Mouse (Mus musculus) thymus, adult 2 months (tissue): ENCODE results near the gene AL607142.1. TPM values are rescaled to one million over a fixed set of nuclear protein-coding genes. Genes with fewer than 3 reads are reported as not detected.

ENCODE experiments used
- DNase-seq: peaks from one replicate; pipeline ENCODE4 v3.0.0; 2021
- H3K27ac ChIP-seq: fragments of 200-500 bp; 2 replicates; pipeline ENCODE4 v1.5.1; 2012; ENCODE audit warnings: low read length, control low read depth; ENCODE audit not compliant: control insufficient read depth, insufficient read depth
- H3K27me3 ChIP-seq: fragments of 200-500 bp; 2 replicates; pipeline ENCODE4 v1.6.1; 2012; ENCODE audit warnings: mild to moderate bottlenecking, low read length, moderate library complexity, mixed read lengths; ENCODE audit not compliant: control insufficient read depth, insufficient read depth
- H3K36me3 ChIP-seq: fragments of 200-500 bp; 2 replicates; pipeline ENCODE4 v1.6.1; 2012; ENCODE audit warnings: mild to moderate bottlenecking, low read length, moderate library complexity; ENCODE audit not compliant: control insufficient read depth, insufficient read depth
- H3K4me1 ChIP-seq: fragments of 200-500 bp; replicated peaks from 2 replicates; pipeline ENCODE4 v1.6.1; 2012; ENCODE audit warnings: low read length; ENCODE audit not compliant: control insufficient read depth, insufficient read depth
- H3K4me3 ChIP-seq: fragments of 200-500 bp; 2 replicates; pipeline ENCODE4 v1.5.1; 2012; ENCODE audit warnings: mild to moderate bottlenecking, low read length, control low read depth, moderate library complexity; ENCODE audit not compliant: control insufficient read depth, insufficient read depth
- CTCF ChIP-seq: fragments of 200-500 bp; IDR thresholded peaks from 2 replicates; pipeline ENCODE4 v1.5.1; 2012; ENCODE audit warnings: mild to moderate bottlenecking, control low read depth, low read length, moderate library complexity, borderline replicate concordance; ENCODE audit not compliant: control insufficient read depth, poor library complexity, insufficient read depth; ENCODE audit errors: extremely low read depth
- POLR2A ChIP-seq: fragments of 200-500 bp; IDR thresholded peaks from 2 replicates; pipeline ENCODE4 v1.6.1; 2012; ENCODE audit warnings: mild to moderate bottlenecking, low read length, control low read depth, moderate library complexity; ENCODE audit not compliant: control insufficient read depth, poor library complexity, insufficient read depth; ENCODE audit errors: extremely low read depth
- WGBS: fragments of 180-500 bp; shearing (Covaris S2); methylation state at CpG from one replicate; pipeline ENCODE4 v1.1.7; 2018; 5-methylcytosine and 5-hydroxymethylcytosine counted together
- polyA plus RNA-seq: library from polyadenylated mRNA; depleted of rRNA; stranded (reverse); fragments of >200 nt; gene quantifications from 2 replicates; pipeline ENCODE4 v1.2.3, GENCODE M21; 2012

Gene AL607142.1
- polyA plus RNA-seq, 1 experiment: not detected

- DNase-seq: peak; percentile 39
- H3K4me3 ChIP-seq: no peak overlapping the region
- no peak for TF ChIP-seq CTCF
- TF ChIP-seq POLR2A: no peak
- H3K4me1 ChIP-seq: peaks cover 31% of the 10 kb centered on the region
- no peaks in the 10 kb centered on the region for H3K36me3 ChIP-seq
- H3K27me3 ChIP-seq: no peaks in the 10 kb centered on the region
- WGBS: 55% methylated on average over 5 of the region's 5 CpGs
- H3K27ac ChIP-seq: no peak overlapping the region
These were observed 20.2 kb upstream of the AL607142.1 start for GRCm38 (mm10) chr4:120044612-120045011.

- TF ChIP-seq POLR2A: no peak
- no peak for TF ChIP-seq CTCF
- Histone ChIP-seq H3K27ac (no peak overlapping the region), H3K4me1 (peaks cover 29% of the 10 kb centered on the region), H3K27me3 (no peaks in the 10 kb centered on the region), H3K36me3 (no peaks in the 10 kb centered on the region), H3K4me3 (no peak overlapping the region)
- 87% methylated on average over 5 of the region's 5 CpGs for WGBS
- no peak for DNase-seq
These were observed 19.7 kb upstream of the AL607142.1 start for GRCm38 (mm10) chr4:120045131-120045537.

GRCm38 (mm10) chr4:120045871-120046270 is 18.9 kb upstream of the AL607142.1 start:
- Histone ChIP-seq H3K27ac (no peak overlapping the region), H3K4me1 (peaks cover 30% of the 10 kb centered on the region), H3K36me3 (no peaks in the 10 kb centered on the region), H3K27me3 (no peaks in the 10 kb centered on the region), H3K4me3 (no peak overlapping the region)
- DNase-seq: no peak
- TF ChIP-seq POLR2A (no peak), CTCF (no peak)
- 91% methylated on average over 7 of the region's 7 CpGs for WGBS

- TF ChIP-seq CTCF: no peak
- no peak for TF ChIP-seq POLR2A
- DNase-seq: no peak
- H3K36me3 ChIP-seq: no peaks in the 10 kb centered on the region
- peaks cover 33% of the 10 kb centered on the region for H3K4me1 ChIP-seq
- 92% methylated on average over 4 of the region's 4 CpGs for WGBS
- no peak overlapping the region for H3K4me3 ChIP-seq
- no peaks in the 10 kb centered on the region for H3K27me3 ChIP-seq
- no peak overlapping the region for H3K27ac ChIP-seq
These were observed 17.7 kb upstream of the AL607142.1 start for GRCm38 (mm10) chr4:120047060-120047459.

- DNase-seq: no peak
- no peak overlapping the region for H3K4me3 ChIP-seq
- 87% methylated on average over 4 of the region's 4 CpGs for WGBS
- H3K27ac ChIP-seq: no peak overlapping the region
- no peaks in the 10 kb centered on the region for H3K36me3 ChIP-seq
- peaks cover 37% of the 10 kb centered on the region for H3K4me1 ChIP-seq
- TF ChIP-seq CTCF: no peak
- TF ChIP-seq POLR2A: no peak
- no peaks in the 10 kb centered on the region for H3K27me3 ChIP-seq
These were observed 16.5 kb upstream of the AL607142.1 start for GRCm38 (mm10) chr4:120048274-120048673.

- 93% methylated on average over 3 of the region's 3 CpGs for WGBS
- Histone ChIP-seq H3K27me3 (no peaks in the 10 kb centered on the region), H3K36me3 (no peaks in the 10 kb centered on the region), H3K27ac (no peak overlapping the region), H3K4me1 (peaks cover 50% of the 10 kb centered on the region), H3K4me3 (no peak overlapping the region)
- no peak for DNase-seq
- TF ChIP-seq POLR2A (no peak), CTCF (no peak)
These were observed 14.9 kb upstream of the AL607142.1 start for GRCm38 (mm10) chr4:120049857-120050256.

- Histone ChIP-seq H3K27ac (no peak overlapping the region), H3K27me3 (no peaks in the 10 kb centered on the region), H3K4me1 (peaks cover 65% of the 10 kb centered on the region), H3K36me3 (no peaks in the 10 kb centered on the region), H3K4me3 (no peak overlapping the region)
- DNase-seq: no peak
- TF ChIP-seq CTCF: no peak
- TF ChIP-seq POLR2A: no peak
These were observed 12.3 kb upstream of the AL607142.1 start for GRCm38 (mm10) chr4:120052481-120052880.
